Mouse (Mus musculus): Measurements from ENCODE around the gene Tmem19.

DNA sequence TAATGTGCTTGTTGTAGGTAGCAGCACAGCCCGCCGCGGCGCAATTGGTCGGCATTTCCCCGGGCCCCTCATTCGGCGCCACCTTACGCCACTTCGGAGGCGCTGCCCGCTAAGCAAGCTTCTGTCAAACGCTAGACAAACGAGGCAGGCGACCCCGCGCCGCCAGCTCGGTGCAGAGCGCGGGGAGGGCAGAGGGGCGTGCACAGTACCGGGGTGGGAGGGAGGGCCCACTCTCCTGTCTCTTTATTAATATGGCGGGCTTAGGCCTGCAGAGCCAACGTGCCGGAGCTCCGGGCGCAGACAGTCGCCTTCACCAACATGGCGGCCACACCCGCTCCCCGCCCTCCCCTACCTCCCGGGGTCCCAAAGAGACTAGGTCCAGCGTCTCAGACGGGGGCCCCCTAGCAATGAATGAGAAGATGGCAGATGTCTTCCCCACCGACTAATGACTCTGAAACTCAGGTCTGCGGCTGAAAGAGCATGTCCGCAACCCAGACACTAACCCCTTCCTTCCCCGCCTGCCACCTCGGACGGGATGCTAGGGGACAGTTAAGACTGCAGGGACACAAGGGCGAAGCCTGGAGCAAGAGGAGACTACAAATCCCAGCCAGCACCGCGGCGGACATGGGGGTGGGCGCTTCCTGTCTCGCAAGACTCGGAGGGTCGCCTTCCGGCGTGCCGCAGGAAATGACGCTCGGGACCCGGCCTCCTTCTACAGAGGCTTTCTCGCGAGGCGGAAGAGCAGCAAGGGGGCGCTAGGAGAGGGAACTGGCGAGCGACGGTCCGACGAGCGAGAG is 22.1 kb upstream of the Tmem19 start, which contains the start of the genes Thap2 and Zfc3h1:
- TF ChIP-seq CTCF (IDR thresholded peaks at IDR 0.05; ENCODE audit: low read depth) (peak; percentile 77), EP300 (IDR thresholded peaks at IDR 0.05; ENCODE audit: low read depth) (peak; percentile 23; the same call in 1 of the 2 replicates)
